Mouse (Mus musculus): ENCODE data around the gene Cyp2j12. TPM values are rescaled to one million over a fixed set of nuclear protein-coding genes. Genes with fewer than 3 reads are reported as not detected.
"Not testable (repeated sequence)": the region's sequence is repeated elsewhere in the genome, so short reads cannot be mapped to it uniquely, and the experiment has no call there.

The Cyp2j12 gene
- polyA plus RNA-seq (2015; fragmentation: Nextera tagmentation; extraction: Ambion mirVana), result not detected in 2 replicates

DNA sequence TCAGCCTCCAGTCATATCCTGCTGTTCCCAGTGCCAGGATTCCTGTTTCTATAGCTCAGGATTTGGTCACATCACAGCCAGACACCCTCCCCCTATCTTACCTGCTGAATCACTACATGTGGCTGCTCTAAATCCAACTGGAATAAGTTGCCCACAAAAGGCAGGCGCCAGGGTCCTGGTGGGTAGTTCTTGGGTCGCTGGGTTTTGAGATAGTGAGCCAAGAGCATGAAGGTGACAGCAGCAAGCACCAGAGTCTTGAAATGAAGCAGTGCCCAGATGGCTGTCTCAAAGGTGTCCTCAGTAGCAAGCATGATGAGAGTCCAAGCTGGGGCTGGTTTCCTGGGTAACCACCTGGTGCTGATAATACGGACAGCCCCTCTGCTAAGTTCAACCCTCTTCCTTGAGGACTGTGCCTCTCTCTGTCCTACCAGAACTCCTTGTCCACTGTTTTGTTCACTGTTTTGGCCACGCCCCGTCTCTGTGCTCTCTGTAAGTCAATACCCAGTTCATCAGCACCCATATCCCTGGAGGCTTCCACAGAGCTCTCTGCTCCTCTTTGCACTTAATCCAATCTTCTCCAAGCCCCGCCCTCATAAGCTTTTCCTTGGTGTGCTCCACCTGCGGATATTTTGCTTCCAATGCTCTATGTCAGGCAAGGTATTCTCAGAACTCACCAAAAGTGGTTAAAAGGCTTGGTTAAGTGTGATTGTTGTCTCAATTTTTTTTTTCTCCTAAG, at the start of gene Cyp2j12:
Gene Cyp2j12 (minus strand): TSS at position 421 of the 736 bp plus-strand sequence.
- Histone ChIP-seq H3K27me3 (replicated peaks; ENCODE audit: insufficient read depth, low read length) (no peaks in the 10 kb centered on the region), H3K4me1 (ENCODE audit: insufficient read depth, low read depth, low read length) (no peaks in the 10 kb centered on the region), H3K27ac (ENCODE audit: low read length) (no peak within 1 kb of the TSS), H3K4me2 (replicated peaks; ENCODE audit: low read depth, low read length) (no peak within 1 kb of the TSS), H3K9me3 (ENCODE audit: low read length) (no peaks in the 10 kb centered on the region), H3K9ac (replicated peaks; ENCODE audit: low read depth) (no peak within 1 kb of the TSS), H3K36me3 (ENCODE audit: insufficient read depth, low read length) (no peaks in the 10 kb centered on the region), H3K4me3 (ENCODE audit: low read depth, low read length) (no peak within 1 kb of the TSS)
- 64% methylated on average over 7 of the region's 7 CpGs for WGBS
- no peak for DNase-seq (ENCODE audit: low spot score)
- ATAC-seq, result no peak
- TF ChIP-seq CTCF (IDR thresholded peaks at IDR 0.05) (no peak), EP300 (IDR thresholded peaks at IDR 0.05) (no peak)

DNA sequence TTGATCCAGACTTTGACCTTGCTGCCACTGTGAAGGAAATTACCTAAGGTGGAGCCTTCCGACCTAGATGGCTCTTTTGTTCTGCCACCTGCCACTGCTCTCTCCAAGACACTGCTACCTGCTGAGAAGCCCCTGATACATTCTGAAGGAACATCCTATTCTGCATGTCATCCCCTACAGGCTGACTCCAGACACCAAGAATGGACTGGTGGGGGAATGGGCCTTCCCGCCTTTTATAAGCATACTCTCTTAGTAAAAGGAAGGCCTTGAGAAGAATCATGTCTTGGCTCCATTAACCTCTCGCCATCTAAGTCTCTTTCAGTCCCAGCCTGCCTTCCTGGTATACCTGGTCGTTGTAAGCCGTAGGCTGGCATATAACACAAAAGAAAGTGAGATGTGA, 48.4 kb upstream of the Cyp2j12 start:
- WGBS, result 82% methylated on average over 5 of the region's 5 CpGs
- not testable (repeated sequence) for DNase-seq (ENCODE audit: low spot score); H3K36me3 ChIP-seq (ENCODE audit: insufficient read depth, low read length); H3K27me3 ChIP-seq (replicated peaks; ENCODE audit: insufficient read depth, low read length); H3K9ac ChIP-seq (replicated peaks; ENCODE audit: low read depth); H3K4me1 ChIP-seq (ENCODE audit: insufficient read depth, low read depth, low read length); ATAC-seq; H3K9me3 ChIP-seq (ENCODE audit: low read length); H3K27ac ChIP-seq (ENCODE audit: low read length); H3K4me2 ChIP-seq (replicated peaks; ENCODE audit: low read depth, low read length); H3K4me3 ChIP-seq (ENCODE audit: low read depth, low read length)

DNA sequence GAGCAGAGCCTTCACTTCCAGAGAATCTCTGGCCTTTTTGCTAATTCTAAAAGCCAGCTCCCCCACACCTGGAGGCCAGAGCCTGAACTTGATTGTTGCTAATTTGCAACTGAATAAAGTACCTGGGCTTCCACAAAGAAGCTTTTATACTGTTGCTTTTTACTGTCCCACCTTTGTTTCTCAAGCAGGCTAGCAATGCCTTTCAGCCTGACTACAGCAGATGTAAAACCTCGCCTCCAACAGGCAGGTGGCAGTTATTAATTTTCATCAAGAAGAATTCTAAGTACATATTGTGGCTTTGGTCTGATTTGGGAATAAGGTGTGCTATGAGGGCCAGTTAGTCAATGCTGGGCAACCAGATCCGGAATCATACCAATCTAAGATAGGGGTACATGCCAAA, 47.7 kb upstream of the Cyp2j12 start:
- H3K4me1 ChIP-seq (ENCODE audit: insufficient read depth, low read depth, low read length); ATAC-seq; H3K9ac ChIP-seq (replicated peaks; ENCODE audit: low read depth); H3K27ac ChIP-seq (ENCODE audit: low read length); H3K4me3 ChIP-seq (ENCODE audit: low read depth, low read length); H3K27me3 ChIP-seq (replicated peaks; ENCODE audit: insufficient read depth, low read length); DNase-seq (ENCODE audit: low spot score); H3K36me3 ChIP-seq (ENCODE audit: insufficient read depth, low read length); H3K9me3 ChIP-seq (ENCODE audit: low read length); H3K4me2 ChIP-seq (replicated peaks; ENCODE audit: low read depth, low read length): not testable (repeated sequence)
- 78% methylated on average over 2 of the region's 2 CpGs for WGBS

DNA sequence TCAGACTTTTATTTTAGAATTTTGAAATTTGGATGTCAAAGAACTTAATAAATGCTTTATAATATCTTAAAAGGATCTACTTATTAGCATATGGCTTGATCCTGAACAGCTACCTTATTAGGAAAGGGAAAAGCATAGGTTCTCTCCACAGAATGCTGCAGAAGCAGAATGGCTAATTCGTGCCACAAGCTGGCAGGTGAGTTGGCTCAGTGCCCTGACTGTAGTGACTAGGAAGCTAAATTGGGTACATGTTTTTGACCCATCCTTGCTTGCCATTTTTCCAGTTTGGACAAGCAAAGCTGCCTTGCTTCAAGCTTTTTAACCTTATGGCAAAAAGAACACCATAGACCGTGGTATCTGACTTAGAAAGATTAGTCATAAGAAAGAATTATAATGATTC, 47.2 kb upstream of the Cyp2j12 start:
- H3K27me3 ChIP-seq (replicated peaks; ENCODE audit: insufficient read depth, low read length); H3K4me1 ChIP-seq (ENCODE audit: insufficient read depth, low read depth, low read length); H3K9me3 ChIP-seq (ENCODE audit: low read length); ATAC-seq; H3K4me2 ChIP-seq (replicated peaks; ENCODE audit: low read depth, low read length); H3K27ac ChIP-seq (ENCODE audit: low read length); H3K9ac ChIP-seq (replicated peaks; ENCODE audit: low read depth); H3K4me3 ChIP-seq (ENCODE audit: low read depth, low read length); DNase-seq (ENCODE audit: low spot score); H3K36me3 ChIP-seq (ENCODE audit: insufficient read depth, low read length): not testable (repeated sequence)
- 85% methylated on average over 2 of the region's 2 CpGs for WGBS

DNA sequence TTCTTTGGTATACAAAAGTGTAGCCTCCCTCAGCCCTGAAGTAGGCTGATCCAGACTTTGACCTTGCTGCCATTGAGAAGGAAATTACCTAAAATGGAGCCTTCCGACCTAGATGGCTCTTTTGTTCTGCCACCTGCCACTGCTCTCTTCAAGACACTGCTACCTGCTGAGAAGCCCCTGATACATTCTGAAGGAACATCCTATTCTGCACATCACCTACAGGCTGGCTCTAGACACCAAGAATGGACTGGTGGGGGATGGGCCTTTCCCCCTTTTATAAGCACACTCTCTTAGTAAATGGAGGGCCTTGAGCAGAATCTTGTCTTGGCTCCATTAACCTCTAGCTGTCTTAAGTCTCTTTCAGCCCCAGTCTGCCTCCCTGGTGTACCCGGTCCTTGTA, 43.8 kb upstream of the Cyp2j12 start:
- not testable (repeated sequence) for H3K4me3 ChIP-seq (ENCODE audit: low read depth, low read length); DNase-seq (ENCODE audit: low spot score); ATAC-seq; H3K27ac ChIP-seq (ENCODE audit: low read length); H3K4me2 ChIP-seq (replicated peaks; ENCODE audit: low read depth, low read length); H3K36me3 ChIP-seq (ENCODE audit: insufficient read depth, low read length); H3K9ac ChIP-seq (replicated peaks; ENCODE audit: low read depth); H3K27me3 ChIP-seq (replicated peaks; ENCODE audit: insufficient read depth, low read length); H3K9me3 ChIP-seq (ENCODE audit: low read length); H3K4me1 ChIP-seq (ENCODE audit: insufficient read depth, low read depth, low read length)
- 92% methylated on average over 2 of the region's 2 CpGs for WGBS

DNA sequence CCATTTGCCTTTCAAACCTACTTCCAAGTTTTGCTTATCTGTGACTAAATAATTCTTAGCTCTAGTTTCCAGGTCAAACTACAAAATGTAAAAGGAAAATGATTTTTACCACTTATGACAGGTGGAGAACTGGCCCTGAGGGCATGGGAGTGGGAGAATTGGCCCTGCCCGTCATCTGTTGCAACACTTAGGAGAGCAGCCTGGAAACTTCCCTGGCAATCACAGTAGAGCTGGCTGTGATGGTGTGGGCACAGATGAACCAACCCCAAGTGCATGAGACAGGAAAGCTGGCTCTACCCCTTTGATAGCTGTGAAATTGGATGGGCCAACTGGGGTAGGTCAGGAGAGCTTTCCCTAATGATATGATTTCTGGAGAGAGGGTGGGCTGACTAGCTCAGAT, 21.9 kb upstream of the Cyp2j12 start:
- no peak for DNase-seq (ENCODE audit: low spot score)
- 84% methylated on average over 1 of the region's 1 CpGs for WGBS
- H3K4me3 ChIP-seq (ENCODE audit: low read depth, low read length), result no peak overlapping the region
- no peaks in the 10 kb centered on the region for H3K27me3 ChIP-seq (replicated peaks; ENCODE audit: insufficient read depth, low read length)
- H3K27ac ChIP-seq (ENCODE audit: low read length), result no peak overlapping the region
- H3K4me2 ChIP-seq (replicated peaks; ENCODE audit: low read depth, low read length), result no peak overlapping the region
- TF ChIP-seq CTCF (IDR thresholded peaks at IDR 0.05) (no peak), EP300 (IDR thresholded peaks at IDR 0.05) (no peak)
- no peaks in the 10 kb centered on the region for H3K9me3 ChIP-seq (ENCODE audit: low read length)
- ATAC-seq, result no peak
- no peak overlapping the region for H3K9ac ChIP-seq (replicated peaks; ENCODE audit: low read depth)
- H3K4me1 ChIP-seq (ENCODE audit: insufficient read depth, low read depth, low read length), result no peaks in the 10 kb centered on the region
- H3K36me3 ChIP-seq (ENCODE audit: insufficient read depth, low read length), result no peaks in the 10 kb centered on the region

DNA sequence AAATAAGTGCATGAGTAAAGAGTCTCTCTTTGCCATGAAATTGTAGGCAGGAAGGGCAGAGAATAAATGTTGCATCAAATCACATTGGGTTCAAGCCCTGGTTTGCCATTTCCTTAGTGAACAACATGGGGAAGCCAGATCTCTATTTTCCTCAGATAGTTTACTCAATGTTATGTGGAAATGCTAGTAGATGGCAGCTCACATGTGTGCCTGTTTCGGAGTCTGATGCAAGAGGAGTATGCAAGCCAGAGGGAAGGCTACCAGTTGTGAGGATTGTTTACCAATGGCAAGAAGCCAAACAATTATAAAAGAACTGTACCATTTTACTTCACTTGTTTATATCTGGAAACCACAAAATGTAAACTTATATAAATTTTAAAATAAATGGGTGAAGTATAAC, 20.6 kb upstream of the Cyp2j12 start:
- TF ChIP-seq CTCF (IDR thresholded peaks at IDR 0.05) (no peak), EP300 (IDR thresholded peaks at IDR 0.05) (no peak)
- no peak for DNase-seq (ENCODE audit: low spot score)
- H3K36me3 ChIP-seq (ENCODE audit: insufficient read depth, low read length), result no peaks in the 10 kb centered on the region
- H3K27ac ChIP-seq (ENCODE audit: low read length), result no peak overlapping the region
- no peaks in the 10 kb centered on the region for H3K4me1 ChIP-seq (ENCODE audit: insufficient read depth, low read depth, low read length)
- no peak for ATAC-seq
- no peak overlapping the region for H3K9ac ChIP-seq (replicated peaks; ENCODE audit: low read depth)
- no peak overlapping the region for H3K4me3 ChIP-seq (ENCODE audit: low read depth, low read length)
- no peaks in the 10 kb centered on the region for H3K9me3 ChIP-seq (ENCODE audit: low read length)
- H3K4me2 ChIP-seq (replicated peaks; ENCODE audit: low read depth, low read length), result no peak overlapping the region
- no peaks in the 10 kb centered on the region for H3K27me3 ChIP-seq (replicated peaks; ENCODE audit: insufficient read depth, low read length)
- WGBS, result 39% methylated on average over 1 of the region's 1 CpGs

All from lung, postnatal 0 days (tissue).